Mouse (Mus musculus) erythroblast, embryonic 14.5 days (primary cell): ENCODE results near the gene Wdsub1.

Source experiments
- GATA1 ChIP-seq: IDR thresholded peaks from 2 replicates; pipeline ENCODE4 v1.6.1; 2012; ENCODE audit warnings: low read length, inconsistent platforms, mixed read lengths
- TAL1 ChIP-seq: IDR thresholded peaks from 3 replicates; pipeline ENCODE4 v1.6.1; 2012; ENCODE audit warnings: low read length, inconsistent platforms, mixed read lengths

DNA sequence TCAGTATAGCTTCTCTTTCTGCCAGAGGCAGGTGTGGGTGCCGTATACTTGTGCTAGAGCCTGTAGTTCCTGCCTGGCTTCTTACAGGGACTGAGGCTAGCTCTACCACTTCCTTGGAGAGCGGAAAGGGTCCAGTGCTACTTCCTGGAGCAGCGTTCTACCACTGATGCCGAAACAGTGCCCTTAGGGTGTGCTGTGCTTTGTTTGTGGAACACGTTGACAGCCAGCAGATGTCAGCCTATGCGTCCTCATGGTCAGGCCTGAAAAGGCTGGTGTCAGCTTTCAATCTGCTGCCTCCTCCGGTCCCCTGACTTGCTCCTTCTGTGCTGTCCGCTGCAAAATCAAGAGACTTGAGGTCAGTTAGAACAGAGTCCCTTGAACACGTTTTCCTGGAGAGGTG, 52.2 kb downstream of the Wdsub1 start:
- no peak for TF ChIP-seq GATA1
- TF ChIP-seq TAL1: no peak
